Mouse (Mus musculus): ENCODE measurements around the gene Malrd1. TPM values are rescaled to one million over a fixed set of nuclear protein-coding genes. Genes with fewer than 3 reads are reported as not detected.
"Not testable (repeated sequence)": the region's sequence is repeated elsewhere in the genome, so short reads cannot be mapped to it uniquely, and the experiment has no call there.

Malrd1 gene
- polyA plus RNA-seq (2017; shearing (Covaris generic)) = not detected

- no peak for ATAC-seq
Observed at GRCm38 (mm10) chr2:15526241-15526924, at the start of gene Malrd1. Malrd1 (plus strand) TSS chr2:15526479.

GRCm38 (mm10) chr2:15538643-15539042 is 12.4 kb downstream of the Malrd1 start:
- ATAC-seq = no peak

- ATAC-seq = no peak
Observed at GRCm38 (mm10) chr2:15613327-15613948, 87.2 kb downstream of the Malrd1 start.

DNA sequence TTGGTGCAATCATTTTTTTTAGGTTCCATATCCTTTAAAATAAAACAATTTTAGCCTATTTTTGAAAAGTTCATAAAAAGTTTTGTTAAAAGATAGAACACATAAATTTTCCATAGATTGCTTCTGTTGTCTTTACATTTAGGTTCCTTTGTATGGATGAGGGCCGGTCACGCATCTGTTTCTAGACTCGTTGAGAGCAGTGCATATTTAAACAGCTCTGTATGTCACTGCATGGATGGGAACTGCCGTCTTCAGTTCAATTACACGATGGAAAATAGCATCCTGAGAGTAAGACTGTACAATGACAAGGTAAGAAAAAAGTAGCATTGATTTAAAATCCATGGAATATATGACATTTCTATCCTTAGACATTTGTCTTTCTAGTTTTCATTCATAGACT is 87.7 kb downstream of the Malrd1 start:
- ATAC-seq = no peak

- ATAC-seq = no peak
Observed at GRCm38 (mm10) chr2:15635761-15636160, 109.5 kb downstream of the Malrd1 start.

- no peak for ATAC-seq
Observed at GRCm38 (mm10) chr2:15643864-15644263, 117.6 kb downstream of the Malrd1 start.

DNA sequence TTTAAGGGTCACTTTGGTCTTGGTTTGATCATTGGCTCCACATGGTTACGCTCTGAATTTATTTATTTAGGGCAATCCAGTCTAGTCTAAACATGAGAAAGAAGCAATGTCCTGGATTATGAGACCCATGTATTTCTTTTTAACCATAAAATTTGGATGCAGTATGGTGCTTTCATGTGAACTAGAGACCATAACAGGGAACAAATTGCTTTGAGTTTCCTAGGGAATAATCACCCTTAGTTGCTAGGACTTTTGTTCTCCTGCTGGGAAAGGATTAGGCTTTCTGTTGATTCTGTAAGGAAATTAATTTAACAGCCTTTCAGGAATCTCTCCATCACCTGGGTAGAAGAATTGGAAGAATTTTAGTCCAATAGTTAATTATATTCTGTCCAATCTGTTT is 130.1 kb downstream of the Malrd1 start:
- no peak for ATAC-seq

DNA sequence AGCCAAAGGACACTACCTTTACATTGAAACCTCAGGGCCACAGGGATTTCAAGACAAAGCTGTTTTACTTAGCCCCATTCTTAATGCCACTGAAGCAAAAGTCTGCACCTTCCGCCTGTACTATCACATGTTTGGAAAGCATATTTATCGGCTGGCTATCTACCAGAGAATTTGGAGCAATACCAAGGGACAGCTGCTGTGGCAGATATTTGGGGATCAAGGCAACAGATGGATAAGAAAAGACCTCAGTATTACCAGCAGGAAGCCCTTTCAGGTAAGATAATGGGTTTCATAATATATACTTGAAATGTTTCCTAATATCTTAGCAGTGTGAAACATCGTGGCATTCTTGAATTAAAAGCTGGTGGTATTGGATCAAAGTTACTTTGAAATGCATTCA is 176.7 kb downstream of the Malrd1 start:
- ATAC-seq = no peak

- no peak for ATAC-seq
Observed at GRCm38 (mm10) chr2:15740945-15741344, 214.7 kb downstream of the Malrd1 start.

GRCm38 (mm10) chr2:15744979-15745688 is 218.9 kb downstream of the Malrd1 start:
- ATAC-seq = no peak

DNA sequence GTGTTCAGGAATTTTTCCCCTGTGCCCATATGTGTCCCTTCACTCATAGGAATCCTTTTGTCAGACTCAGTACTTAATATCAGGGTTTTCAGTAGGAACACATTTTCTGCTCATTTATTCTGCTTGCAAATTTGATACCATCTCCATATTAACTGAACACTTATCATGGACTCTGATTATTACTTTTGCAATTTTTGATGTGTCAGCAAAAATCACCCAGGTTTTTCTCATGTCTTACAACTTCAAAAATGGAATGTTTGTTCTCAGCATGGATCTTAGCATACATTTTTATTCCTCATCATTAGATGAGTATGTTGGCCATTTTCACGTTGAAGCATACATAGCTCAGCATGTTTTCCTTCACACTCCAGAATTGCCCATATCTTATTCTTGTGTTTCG is 258.5 kb downstream of the Malrd1 start:
- no peak for ATAC-seq

DNA sequence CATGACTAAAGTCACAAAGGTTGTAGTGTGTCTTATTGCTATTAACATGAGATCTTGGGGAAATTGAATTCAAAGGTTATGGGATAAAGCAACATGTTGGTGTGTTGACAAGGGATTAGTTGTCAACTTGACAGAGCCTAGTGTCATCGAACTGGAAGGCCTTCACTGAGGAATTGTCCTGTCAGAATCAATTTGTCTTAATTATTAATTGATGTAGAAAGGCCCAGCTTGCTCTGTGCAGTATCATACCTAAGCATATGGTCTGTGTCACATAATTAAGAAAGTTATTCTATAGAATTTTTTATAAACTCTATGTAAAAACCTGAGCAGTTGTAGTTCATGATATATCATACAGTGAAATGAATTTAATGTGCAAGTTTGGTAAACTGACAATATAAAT is 289.4 kb downstream of the Malrd1 start:
- no peak for ATAC-seq

GRCm38 (mm10) chr2:15869380-15869779 is 343.1 kb downstream of the Malrd1 start:
- ATAC-seq = no peak

GRCm38 (mm10) chr2:15893418-15894120 is 367.3 kb downstream of the Malrd1 start:
- ATAC-seq = no peak

GRCm38 (mm10) chr2:15925432-15925831 is 399.2 kb downstream of the Malrd1 start:
- ATAC-seq = no peak

GRCm38 (mm10) chr2:15926041-15926440 is 399.8 kb downstream of the Malrd1 start:
- no peak for ATAC-seq

GRCm38 (mm10) chr2:15931479-15931878 is 405.2 kb downstream of the Malrd1 start:
- ATAC-seq = no peak

DNA sequence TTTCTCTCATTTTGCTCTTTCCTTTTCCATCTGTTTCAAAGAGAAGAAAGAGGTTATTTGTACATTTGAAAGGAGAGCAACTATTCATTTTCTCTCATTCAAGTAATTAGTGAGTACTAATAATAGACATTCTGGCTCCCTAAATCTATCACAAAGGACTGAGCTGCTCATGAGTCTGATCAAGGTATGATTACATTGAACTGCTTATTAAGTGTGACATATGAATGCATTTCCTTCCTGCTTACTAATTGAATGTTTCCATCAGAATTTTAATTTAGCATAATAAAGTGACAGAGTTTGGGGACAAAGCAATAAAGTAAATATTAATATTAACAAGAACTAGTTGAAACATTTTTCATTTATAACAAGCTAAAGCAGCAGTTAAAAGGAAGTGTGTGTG is 405.6 kb downstream of the Malrd1 start:
- ATAC-seq = no peak

DNA sequence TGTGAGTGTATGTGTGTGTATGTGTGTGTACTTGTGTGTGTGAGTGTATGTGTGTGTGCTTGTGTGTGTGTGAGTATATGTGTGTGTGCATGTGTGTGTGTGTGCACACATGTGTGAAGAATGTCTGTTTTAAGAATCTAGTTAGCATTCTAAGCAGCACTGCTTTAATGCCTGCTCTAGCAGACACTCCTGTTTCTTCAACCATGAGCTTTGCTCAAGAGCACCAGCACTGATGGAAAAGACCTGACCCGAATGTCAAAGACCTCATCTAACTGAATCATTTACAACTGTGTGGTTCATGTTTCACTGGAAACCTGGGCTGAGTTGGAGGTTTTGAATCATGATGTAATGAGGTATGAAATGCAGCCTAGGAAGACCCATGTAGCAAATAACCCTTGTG is 406.1 kb downstream of the Malrd1 start:
- no peak for ATAC-seq

- ATAC-seq = no peak
Observed at GRCm38 (mm10) chr2:16002925-16003324, 476.6 kb downstream of the Malrd1 start.

- not testable (repeated sequence) for ATAC-seq
Observed at GRCm38 (mm10) chr2:16017046-16017445, 490.8 kb downstream of the Malrd1 start.

GRCm38 (mm10) chr2:16017719-16018118 is 491.4 kb downstream of the Malrd1 start:
- ATAC-seq = not testable (repeated sequence)

DNA sequence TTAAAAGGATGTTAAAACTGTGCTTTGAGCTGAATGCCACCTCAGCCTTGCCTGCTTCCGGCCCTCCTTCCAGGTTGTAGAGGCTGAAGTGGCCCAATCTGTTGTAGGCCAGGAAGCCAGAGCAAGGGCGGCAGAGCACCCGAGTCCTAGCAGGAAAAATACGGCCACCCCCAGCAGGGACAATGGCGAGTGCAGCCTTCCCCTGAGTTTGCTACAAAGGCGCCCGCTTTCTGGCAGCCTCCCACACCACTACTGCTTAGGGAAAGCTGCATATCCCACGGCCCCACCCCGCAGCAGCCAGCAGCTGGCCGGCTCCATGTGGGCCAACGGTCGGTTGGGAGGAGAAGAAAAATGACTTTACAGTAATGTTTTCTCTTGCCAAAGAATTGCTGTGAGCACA is 503.5 kb downstream of the Malrd1 start:
- ATAC-seq = no peak

All from activated CD4-positive, CD25-positive, alpha-beta regulatory T cell, adult 4 months (primary cell).